Mouse (Mus musculus): ENCODE measurements around the gene Arih2. TPM values are rescaled to one million over a fixed set of nuclear protein-coding genes. Genes with fewer than 3 reads are reported as not detected.

Gene Arih2
- polyA plus RNA-seq, 1 experiment from 2014 or later: 52.7 TPM

DNA sequence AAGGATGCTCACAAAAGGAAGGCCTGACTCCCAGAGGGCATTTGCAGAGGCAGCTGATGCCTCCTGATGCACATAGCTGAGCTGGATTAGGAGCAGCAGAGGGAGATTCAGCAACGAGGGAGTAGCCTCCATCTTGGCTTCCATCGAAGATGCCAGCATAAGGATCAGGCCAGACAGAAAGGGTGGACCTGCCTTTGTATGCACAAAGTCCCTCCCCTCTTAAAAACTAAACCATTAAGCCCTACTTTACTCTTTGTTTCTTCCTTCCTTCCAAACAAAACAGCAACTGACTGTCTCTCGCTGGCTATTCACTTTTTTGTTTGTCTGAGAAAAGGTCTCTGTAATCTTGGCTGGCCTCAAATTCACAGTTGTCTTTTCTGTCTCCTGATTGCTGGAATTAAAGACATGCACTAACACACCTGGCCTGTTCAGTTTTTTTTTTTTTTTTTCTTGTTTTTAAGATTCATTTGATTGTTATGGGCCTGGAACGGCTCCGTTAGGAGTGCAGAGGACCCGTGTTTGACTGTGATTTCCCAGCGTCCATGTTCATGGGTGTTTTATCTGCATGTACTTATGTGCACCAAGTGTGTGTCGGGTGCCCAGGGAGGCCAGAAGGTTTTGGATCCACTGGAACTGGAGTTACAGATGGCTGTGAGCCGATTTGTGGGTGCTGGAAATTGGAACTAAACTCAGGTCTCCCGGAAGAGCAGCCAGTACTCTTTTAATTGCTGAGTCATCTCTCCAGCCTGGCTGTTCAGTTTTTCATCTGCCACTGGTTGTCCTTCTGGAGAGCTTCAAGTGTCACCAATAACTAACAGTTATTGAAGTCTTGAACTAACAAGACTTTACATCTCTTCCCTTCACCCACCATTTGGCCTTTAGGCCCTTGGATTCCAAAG lies 5.6 kb upstream of the Arih2 start:
- H3K9me3 ChIP-seq (ENCODE audit: low read length): no peaks in the 10 kb centered on the region
- no peaks in the 10 kb centered on the region for H3K36me3 ChIP-seq (ENCODE audit: insufficient read depth, low read length)
- WGBS: 84% methylated on average over 10 of the region's 10 CpGs
- no peak overlapping the region for H3K4me3 ChIP-seq (ENCODE audit: low read length)
- no peak for ATAC-seq (ENCODE audit: low FRiP score, low TSS enrichment)
- peaks cover 4% of the 10 kb centered on the region for H3K4me1 ChIP-seq (ENCODE audit: insufficient read depth, low read length)
- no peak overlapping the region for H3K9ac ChIP-seq (replicated peaks; ENCODE audit: low read length)
- no peak overlapping the region for H3K27ac ChIP-seq (ENCODE audit: low read length)
- no peak overlapping the region for H3K4me2 ChIP-seq (replicated peaks; ENCODE audit: low read depth, low read length)
- H3K27me3 ChIP-seq (ENCODE audit: insufficient read depth, low read length): no peaks in the 10 kb centered on the region

DNA sequence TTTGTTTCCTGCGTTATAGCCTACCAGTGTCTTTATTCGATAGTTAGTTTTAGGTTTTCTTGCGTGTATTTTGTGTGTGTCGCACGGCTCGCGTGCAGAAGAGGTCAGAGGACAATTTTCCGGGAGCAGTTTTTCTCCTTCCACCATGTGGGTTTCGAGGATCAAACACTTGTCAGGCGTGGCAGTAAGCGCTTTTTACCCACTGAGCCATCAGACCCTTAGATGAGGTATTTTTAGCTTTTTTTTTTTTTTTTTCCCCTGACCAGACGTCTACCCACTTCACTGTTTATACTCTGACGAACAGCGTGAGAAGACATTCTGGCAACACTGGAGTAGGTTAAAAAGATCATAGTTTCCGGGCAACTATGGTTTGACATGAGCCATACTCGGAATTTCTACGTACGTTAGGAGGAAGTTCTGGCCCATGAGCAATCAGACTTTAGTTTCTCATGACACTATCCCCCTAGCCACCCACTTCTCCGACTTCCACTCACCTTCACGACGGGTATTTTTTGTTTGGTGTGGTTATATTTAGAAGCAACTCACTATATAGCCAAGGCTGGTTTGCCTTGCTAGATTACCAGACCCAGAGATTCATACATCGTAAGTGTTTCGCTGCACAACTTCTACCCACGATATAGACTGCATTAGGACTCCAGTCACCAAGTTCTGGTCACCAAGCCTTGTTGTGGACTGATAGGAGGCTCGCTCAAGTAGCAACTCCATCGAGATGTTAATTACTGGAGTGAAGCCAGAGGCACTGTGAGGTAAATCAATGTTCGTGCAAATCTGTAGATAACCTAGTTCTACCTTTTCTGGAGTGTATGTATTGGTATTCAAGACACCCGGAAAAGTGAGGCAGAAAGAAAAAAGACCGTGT lies 615 bp upstream of the Arih2 start:
- H3K4me2 ChIP-seq (replicated peaks; ENCODE audit: low read depth, low read length): peak overlapping the region; percentile 74
- H3K36me3 ChIP-seq (ENCODE audit: insufficient read depth, low read length): no peaks in the 10 kb centered on the region
- 25% methylated on average over 29 of the region's 29 CpGs for WGBS
- peaks cover 10% of the 10 kb centered on the region for H3K4me1 ChIP-seq (ENCODE audit: insufficient read depth, low read length)
- H3K9ac ChIP-seq (replicated peaks; ENCODE audit: low read length): peak overlapping the region; percentile 95
- H3K4me3 ChIP-seq (ENCODE audit: low read length): peak overlapping the region; percentile 100
- H3K9me3 ChIP-seq (ENCODE audit: low read length): no peaks in the 10 kb centered on the region
- H3K27me3 ChIP-seq (ENCODE audit: insufficient read depth, low read length): no peaks in the 10 kb centered on the region
- peak; percentile 16; the same call in 1 of the 2 replicates for ATAC-seq (ENCODE audit: low FRiP score, low TSS enrichment)
- H3K27ac ChIP-seq (ENCODE audit: low read length): peak overlapping the region; percentile 93

DNA sequence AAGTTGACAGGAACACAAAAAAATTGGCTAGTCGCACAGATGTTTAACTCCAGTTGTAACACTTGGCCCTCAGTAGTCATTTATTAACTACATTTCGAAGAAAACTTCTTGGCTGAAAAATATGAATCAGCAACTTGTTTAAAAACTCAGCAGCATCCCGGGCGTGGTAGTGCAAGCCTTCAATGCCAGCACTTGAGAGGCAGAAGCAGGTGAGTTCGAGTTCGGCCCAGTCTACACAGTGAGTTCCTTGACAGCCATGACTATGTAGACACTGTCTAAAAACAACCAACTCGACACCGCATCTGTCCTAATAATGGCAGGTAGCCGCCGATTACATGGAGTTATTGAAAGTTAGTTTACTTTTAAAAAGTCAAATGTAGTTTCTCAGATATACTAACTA lies 1.0 kb downstream of the Arih2 start:
- Histone ChIP-seq H3K9me3 (ENCODE audit: low read length) (no peaks in the 10 kb centered on the region), H3K9ac (replicated peaks; ENCODE audit: low read length) (peak overlapping the region; percentile 95), H3K4me3 (ENCODE audit: low read length) (peak overlapping the region; percentile 100), H3K36me3 (ENCODE audit: insufficient read depth, low read length) (peaks cover 3% of the 10 kb centered on the region; the same call in 1 of the 2 replicates), H3K4me1 (ENCODE audit: insufficient read depth, low read length) (peaks cover 10% of the 10 kb centered on the region), H3K27ac (ENCODE audit: low read length) (peak overlapping the region; percentile 93), H3K27me3 (ENCODE audit: insufficient read depth, low read length) (no peaks in the 10 kb centered on the region), H3K4me2 (replicated peaks; ENCODE audit: low read depth, low read length) (peak overlapping the region; percentile 74)
- 36% methylated on average over 10 of the region's 10 CpGs for WGBS
- no peak for ATAC-seq (ENCODE audit: low FRiP score, low TSS enrichment)

GRCm38 (mm10) chr9:108639825-108640224 lies 9.4 kb downstream of the Arih2 start:
- no peak overlapping the region for H3K27ac ChIP-seq (ENCODE audit: low read length)
- no peak overlapping the region for H3K9ac ChIP-seq (replicated peaks; ENCODE audit: low read length)
- no peaks in the 10 kb centered on the region for H3K27me3 ChIP-seq (ENCODE audit: insufficient read depth, low read length)
- peaks cover 9% of the 10 kb centered on the region for H3K36me3 ChIP-seq (ENCODE audit: insufficient read depth, low read length)
- H3K9me3 ChIP-seq (ENCODE audit: low read length): no peaks in the 10 kb centered on the region
- 93% methylated on average over 2 of the region's 2 CpGs for WGBS
- no peak overlapping the region for H3K4me2 ChIP-seq (replicated peaks; ENCODE audit: low read depth, low read length)
- no peak for ATAC-seq (ENCODE audit: low FRiP score, low TSS enrichment)
- H3K4me1 ChIP-seq (ENCODE audit: insufficient read depth, low read length): no peaks in the 10 kb centered on the region
- H3K4me3 ChIP-seq (ENCODE audit: low read length): no peak overlapping the region

DNA sequence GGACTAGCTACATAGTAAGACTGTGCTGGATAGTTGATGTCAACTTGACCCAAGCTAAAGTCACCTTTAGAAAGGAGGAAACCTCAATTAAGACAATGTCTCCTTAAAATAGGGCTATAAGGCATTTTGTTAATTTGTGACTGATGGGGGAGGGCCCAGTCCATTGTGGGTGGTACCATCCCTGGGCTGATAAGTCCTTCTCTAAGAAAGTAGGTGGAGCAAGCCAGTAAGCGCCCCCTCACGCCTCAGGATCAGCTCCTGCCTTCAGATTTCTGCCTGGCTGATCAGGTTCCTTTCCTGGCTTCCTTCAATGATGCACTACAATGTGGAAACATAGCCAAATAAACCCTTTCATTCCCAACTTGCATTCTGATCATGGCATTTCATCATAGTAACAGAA lies 13.8 kb downstream of the Arih2 start:
- Histone ChIP-seq H3K27ac (ENCODE audit: low read length) (no peak overlapping the region), H3K9ac (replicated peaks; ENCODE audit: low read length) (no peak overlapping the region), H3K4me2 (replicated peaks; ENCODE audit: low read depth, low read length) (no peak overlapping the region), H3K4me1 (ENCODE audit: insufficient read depth, low read length) (no peaks in the 10 kb centered on the region), H3K4me3 (ENCODE audit: low read length) (no peak overlapping the region), H3K9me3 (ENCODE audit: low read length) (no peaks in the 10 kb centered on the region), H3K27me3 (ENCODE audit: insufficient read depth, low read length) (no peaks in the 10 kb centered on the region), H3K36me3 (ENCODE audit: insufficient read depth, low read length) (0 out of 2 replicates have a peak, but pooled peaks cover 6% of the 10 kb centered on the region)
- ATAC-seq (ENCODE audit: low FRiP score, low TSS enrichment): no peak
- 70% methylated on average over 2 of the region's 2 CpGs for WGBS

- Histone ChIP-seq H3K4me3 (ENCODE audit: low read length) (no peak overlapping the region), H3K4me2 (replicated peaks; ENCODE audit: low read depth, low read length) (no peak overlapping the region), H3K27me3 (ENCODE audit: insufficient read depth, low read length) (no peaks in the 10 kb centered on the region), H3K9ac (replicated peaks; ENCODE audit: low read length) (no peak overlapping the region), H3K9me3 (ENCODE audit: low read length) (no peaks in the 10 kb centered on the region), H3K4me1 (ENCODE audit: insufficient read depth, low read length) (no peaks in the 10 kb centered on the region), H3K36me3 (ENCODE audit: insufficient read depth, low read length) (peaks cover 6% of the 10 kb centered on the region; the same call in 1 of the 2 replicates), H3K27ac (ENCODE audit: low read length) (no peak overlapping the region)
- ATAC-seq (ENCODE audit: low FRiP score, low TSS enrichment): no peak
- 45% methylated on average over 2 of the region's 2 CpGs for WGBS
Observed at GRCm38 (mm10) chr9:108633846-108634245, 15.3 kb downstream of the Arih2 start.

- ATAC-seq (ENCODE audit: low FRiP score, low TSS enrichment): no peak
- H3K4me2 ChIP-seq (replicated peaks; ENCODE audit: low read depth, low read length): no peak overlapping the region
- no peaks in the 10 kb centered on the region for H3K27me3 ChIP-seq (ENCODE audit: insufficient read depth, low read length)
- H3K27ac ChIP-seq (ENCODE audit: low read length): no peak overlapping the region
- H3K4me3 ChIP-seq (ENCODE audit: low read length): no peak overlapping the region
- H3K4me1 ChIP-seq (ENCODE audit: insufficient read depth, low read length): no peaks in the 10 kb centered on the region
- no peaks in the 10 kb centered on the region for H3K9me3 ChIP-seq (ENCODE audit: low read length)
- H3K36me3 ChIP-seq (ENCODE audit: insufficient read depth, low read length): peaks cover 6% of the 10 kb centered on the region; the same call in 1 of the 2 replicates
- 88% methylated on average over 5 of the region's 5 CpGs for WGBS
- no peak overlapping the region for H3K9ac ChIP-seq (replicated peaks; ENCODE audit: low read length)
Observed at GRCm38 (mm10) chr9:108632375-108632774, 16.8 kb downstream of the Arih2 start.

GRCm38 (mm10) chr9:108631631-108632256 lies 17.4 kb downstream of the Arih2 start:
- ATAC-seq (ENCODE audit: low FRiP score, low TSS enrichment): no peak
- 85% methylated on average over 5 of the region's 5 CpGs for WGBS
- no peaks in the 10 kb centered on the region for H3K27me3 ChIP-seq (ENCODE audit: insufficient read depth, low read length)

DNA sequence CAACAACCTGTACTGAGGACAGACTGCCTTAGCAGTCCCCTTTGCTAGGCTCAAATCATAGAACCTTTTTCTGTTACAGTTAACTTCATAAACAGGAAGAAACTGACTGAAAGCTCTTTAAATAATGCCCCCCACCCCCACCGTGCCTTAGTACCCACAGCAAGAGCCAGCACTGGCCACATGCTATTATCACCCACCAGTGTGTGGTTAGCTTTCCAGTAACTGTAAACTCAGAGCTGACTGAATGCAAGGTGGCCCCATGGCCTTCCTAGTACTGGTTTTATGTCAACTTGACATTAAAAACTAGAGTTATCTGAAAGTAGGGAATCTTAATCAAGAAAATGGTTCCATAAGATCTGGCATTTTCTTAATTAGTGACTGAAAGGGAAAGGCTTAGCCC lies 18.5 kb downstream of the Arih2 start:
- Histone ChIP-seq H3K27me3 (ENCODE audit: insufficient read depth, low read length) (no peaks in the 10 kb centered on the region), H3K4me2 (replicated peaks; ENCODE audit: low read depth, low read length) (no peak overlapping the region), H3K4me1 (ENCODE audit: insufficient read depth, low read length) (no peaks in the 10 kb centered on the region), H3K9ac (replicated peaks; ENCODE audit: low read length) (no peak overlapping the region), H3K4me3 (ENCODE audit: low read length) (no peak overlapping the region), H3K9me3 (ENCODE audit: low read length) (no peaks in the 10 kb centered on the region), H3K27ac (ENCODE audit: low read length) (no peak overlapping the region), H3K36me3 (ENCODE audit: insufficient read depth, low read length) (peaks cover 6% of the 10 kb centered on the region; the same call in 1 of the 2 replicates)
- ATAC-seq (ENCODE audit: low FRiP score, low TSS enrichment): no peak
- 88% methylated on average over 1 of the region's 1 CpGs for WGBS

More at GRCm38 (mm10) chr9:108631631-108632256, 17.4 kb downstream of the Arih2 start:
- no peak overlapping the region for H3K27ac ChIP-seq (ENCODE audit: low read length)
- no peaks in the 10 kb centered on the region for H3K4me1 ChIP-seq (ENCODE audit: insufficient read depth, low read length)
- no peak overlapping the region for H3K4me2 ChIP-seq (replicated peaks; ENCODE audit: low read depth, low read length)
- H3K9me3 ChIP-seq (ENCODE audit: low read length): no peaks in the 10 kb centered on the region
- peaks cover 4% of the 10 kb centered on the region; the same call in 1 of the 2 replicates for H3K36me3 ChIP-seq (ENCODE audit: insufficient read depth, low read length)
- no peak overlapping the region for H3K4me3 ChIP-seq (ENCODE audit: low read length)
- no peak overlapping the region for H3K9ac ChIP-seq (replicated peaks; ENCODE audit: low read length)

Measured in kidney, embryonic 16.5 days (tissue).